Mouse (Mus musculus): ENCODE measurements around the gene Dao.

DNA sequence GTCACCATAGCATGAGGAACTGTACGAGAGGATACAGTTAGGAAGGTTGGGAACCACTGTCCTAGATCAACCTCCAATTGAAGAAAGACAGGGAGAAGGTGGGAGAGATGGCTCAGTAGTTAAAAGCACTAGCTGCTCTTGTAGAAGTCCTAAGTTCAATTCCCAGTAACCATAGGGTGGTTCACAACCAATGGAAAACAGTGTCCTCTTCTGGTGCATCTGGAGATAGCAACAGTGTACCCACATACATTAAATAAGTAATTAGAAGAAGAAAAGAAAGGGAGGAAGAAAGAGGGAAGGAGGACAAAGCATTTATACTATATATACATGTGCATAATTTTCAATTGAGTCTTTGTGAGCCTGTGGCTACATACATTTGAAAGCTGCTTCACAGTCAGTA is 41.6 kb downstream of the Dao start:
- TF ChIP-seq POLR2A (IDR thresholded peaks at IDR 0.05; ENCODE audit: low read depth, low read length) (no peak), CTCF (conservative IDR thresholded peaks at IDR 0.05; ENCODE audit: insufficient read depth, insufficient read length, low read depth, low read length) (no peak)
